27 mouse cellular contexts compared by ENCODE assay signal in genomic region chr17:5174426-5175020, GRCm38 (mm10).
DNase-seq lines count a peak whose midpoint lies in the region; ATAC-seq and TF ChIP-seq lines count a peak whose summit lies in the region.
"Had no signal": no experiment of that assay in that cellular context is flagged by ENCODE, and none has a peak within 500 bp of the region (broad histone marks: within the 10 kb centered on the region; RNA-seq: fewer than 3 reads in every experiment).

No protein-coding gene starts in this region.

- H3K4me2 ChIP-seq in hindbrain, embryonic 13.5 days = no peak overlapping the region
- no peak overlapping the region for H3K4me2 ChIP-seq in hindbrain, postnatal 0 days (ENCODE audit: low read depth, low read length)
- H3K4me2 ChIP-seq: embryonic facial prominence, embryonic 12.5 days; forebrain, embryonic 12.5 days; heart, embryonic 15.5 days; limb, embryonic 15.5 days; liver, embryonic 15.5 days; midbrain, embryonic 13.5 days; neural tube, embryonic 13.5 days had no signal

- TF ChIP-seq POLR2A in MEL (IDR thresholded peaks at IDR 0.05; ENCODE audit: control insufficient read depth in 1 of 2, insufficient read depth in 1 of 2, low read depth in 1 of 2, low read length in 2 of 2, poor library complexity in 1 of 2) = no peak

- WGBS in hindbrain, embryonic 13.5 days = 81% methylated on average over 6 of the region's 6 CpGs
- 81% methylated on average over 6 of the region's 6 CpGs for WGBS in hindbrain, postnatal 0 days

- peaks cover 69% of the 10 kb centered on the region for H3K4me1 ChIP-seq in hindbrain, embryonic 13.5 days (replicated peaks)
- H3K4me1 ChIP-seq in hindbrain, postnatal 0 days (ENCODE audit: insufficient read depth, low read length) = peaks cover 22% of the 10 kb centered on the region
- H3K4me1 ChIP-seq in MEL (ENCODE audit: control insufficient read depth in 1 of 2, insufficient read depth in 2 of 2, low read length in 2 of 2) = no peaks in the 10 kb centered on the region

- no peaks in the 10 kb centered on the region for H3K9me3 ChIP-seq in hindbrain, embryonic 13.5 days
- no peaks in the 10 kb centered on the region for H3K9me3 ChIP-seq in hindbrain, postnatal 0 days (ENCODE audit: low read length)
- H3K9me3 ChIP-seq in MEL (replicated peaks; ENCODE audit: insufficient read depth, low read length) = no peaks in the 10 kb centered on the region
- H3K9me3 ChIP-seq: embryonic facial prominence, embryonic 12.5 days; forebrain, embryonic 12.5 days; heart, embryonic 15.5 days; limb, embryonic 15.5 days; liver, embryonic 15.5 days; midbrain, embryonic 13.5 days; neural tube, embryonic 13.5 days had no signal

- ATAC-seq in hindbrain, embryonic 13.5 days (ENCODE audit: low FRiP score) = 0 out of 2 replicates have a peak, but pooled peaks have one; percentile 25
- ATAC-seq in hindbrain, postnatal 0 days = no peak
- peak; percentile 25 for ATAC-seq in inflammation-experienced regulatory T-cells, adult 6 months
- ATAC-seq in neutrophil, adult 5-6 weeks (ENCODE audit: extremely low read depth, insufficient number of reproducible peaks, low FRiP score, poor library complexity, severe bottlenecking) = peak; percentile 49
- ATAC-seq: midbrain, embryonic 13.5 days had no signal

- DNase-seq in hindbrain, postnatal 0 days (ENCODE audit: low spot score) = no peak
- DNase-seq in MEL (ENCODE audit: low read depth, low spot score) = peak; percentile 19
- DNase-seq in adrenal gland, postnatal 36 days = no peak
- DNase-seq in adipocyte (ENCODE audit: low spot score) = no peak
- no peak for DNase-seq in thymus, postnatal 0 days (ENCODE audit: low spot score)
- DNase-seq: adrenal gland, postnatal 25 days; cerebellum, adult 9-11 months; gastrocnemius, adult 2 months; heart, adult 2 months; heart, postnatal 4 days; kidney, adult 18-20 months; kidney, postnatal 4 days; left cerebral cortex, postnatal 4 days; right cerebral cortex, adult 18-20 months; right cerebral cortex, postnatal 4 days; thymus, adult 2 months had no signal

- H3K27me3 ChIP-seq in hindbrain, embryonic 13.5 days = no peaks in the 10 kb centered on the region
- no peaks in the 10 kb centered on the region for H3K27me3 ChIP-seq in hindbrain, postnatal 0 days (ENCODE audit: insufficient read depth, low read length)
- H3K27me3 ChIP-seq in MEL (ENCODE audit: control insufficient read depth in 1 of 2, insufficient read depth in 2 of 2, low read length in 2 of 2) = no peaks in the 10 kb centered on the region
- H3K27me3 ChIP-seq: embryonic facial prominence, embryonic 12.5 days; forebrain, embryonic 12.5 days; heart, embryonic 15.5 days; limb, embryonic 15.5 days; liver, embryonic 15.5 days; midbrain, embryonic 13.5 days; neural tube, embryonic 13.5 days had no signal

- H3K36me3 ChIP-seq in hindbrain, embryonic 13.5 days = no peaks in the 10 kb centered on the region
- no peaks in the 10 kb centered on the region for H3K36me3 ChIP-seq in hindbrain, postnatal 0 days (ENCODE audit: insufficient read depth, low read length)
- H3K36me3 ChIP-seq in MEL (ENCODE audit: control insufficient read depth in 1 of 2, insufficient read depth in 2 of 2, low read length in 2 of 2) = no peaks in the 10 kb centered on the region
- H3K36me3 ChIP-seq: embryonic facial prominence, embryonic 12.5 days; forebrain, embryonic 12.5 days; heart, embryonic 15.5 days; limb, embryonic 15.5 days; liver, embryonic 15.5 days; midbrain, embryonic 13.5 days; neural tube, embryonic 13.5 days had no signal

- TF ChIP-seq EP300 in MEL (IDR thresholded peaks at IDR 0.05; ENCODE audit: low read depth in 1 of 2, low read length in 2 of 2) = no peak

- no peak for TF ChIP-seq RAD21 in MEL (IDR thresholded peaks at IDR 0.05; ENCODE audit: low read depth, low read length)

- H3K79me2 ChIP-seq in MEL (ENCODE audit: control insufficient read depth, insufficient read depth, low read length, poor library complexity) = no peaks in the 10 kb centered on the region

- H3K4me3 ChIP-seq in hindbrain, embryonic 13.5 days = no peak overlapping the region
- no peak overlapping the region for H3K4me3 ChIP-seq in hindbrain, postnatal 0 days (ENCODE audit: low read length)
- no peak overlapping the region for H3K4me3 ChIP-seq in MEL (ENCODE audit: control insufficient read depth in 1 of 2, insufficient read depth in 1 of 2, low read depth in 2 of 2, low read length in 2 of 2)
- H3K4me3 ChIP-seq: embryonic facial prominence, embryonic 12.5 days; forebrain, embryonic 12.5 days; gastrocnemius, adult 2 months; heart, adult 2 months; heart, embryonic 15.5 days; left cerebral cortex, adult 2 months; limb, embryonic 15.5 days; liver, embryonic 15.5 days; midbrain, embryonic 13.5 days; neural tube, embryonic 13.5 days had no signal

- no peak for TF ChIP-seq CTCF in hindbrain, postnatal 0 days (IDR thresholded peaks at IDR 0.05; ENCODE audit: low read depth)
- TF ChIP-seq CTCF in MEL (IDR thresholded peaks at IDR 0.05 in 2 of 3, conservative IDR thresholded peaks at IDR 0.05 in 1 of 3; ENCODE audit: control insufficient read depth in 1 of 3, insufficient read depth in 1 of 3, low read depth in 2 of 3, low read length in 3 of 3, poor library complexity in 1 of 3, severe bottlenecking in 1 of 3) = no peak

- H3K27ac ChIP-seq in hindbrain, embryonic 13.5 days = no peak overlapping the region
- H3K27ac ChIP-seq in hindbrain, postnatal 0 days = no peak overlapping the region
- H3K27ac ChIP-seq in MEL (ENCODE audit: control insufficient read depth, low read depth, low read length) = no peak overlapping the region
- H3K27ac ChIP-seq: forebrain, embryonic 12.5 days; gastrocnemius, adult 2 months; heart, adult 2 months; heart, embryonic 15.5 days; limb, embryonic 15.5 days; liver, embryonic 15.5 days; midbrain, embryonic 13.5 days had no signal

- no peak overlapping the region for H3K9ac ChIP-seq in hindbrain, embryonic 13.5 days
- H3K9ac ChIP-seq in hindbrain, postnatal 0 days (replicated peaks; ENCODE audit: low read length) = no peak overlapping the region
- H3K9ac ChIP-seq in MEL (ENCODE audit: control insufficient read depth, low read depth, low read length, poor library complexity, severe bottlenecking) = no peak overlapping the region
- H3K9ac ChIP-seq: embryonic facial prominence, embryonic 12.5 days; forebrain, embryonic 12.5 days; heart, embryonic 15.5 days; limb, embryonic 15.5 days; liver, embryonic 15.5 days; midbrain, embryonic 13.5 days had no signal

TF ChIP-seq in MEL, 35 proteins besides CTCF, POLR2A, EP300 and RAD21:
- TF ChIP-seq USF1 (IDR thresholded peaks at IDR 0.05; ENCODE audit: low read depth, low read length) (no peak), SIN3A (IDR thresholded peaks at IDR 0.05; ENCODE audit: low read length) (no peak), HCFC1 (IDR thresholded peaks at IDR 0.05; ENCODE audit: low read depth, low read length) (no peak), KAT2A (conservative IDR thresholded peaks at IDR 0.05; ENCODE audit: low read depth, low read length) (no peak), ZC3H11A (IDR thresholded peaks at IDR 0.05; ENCODE audit: low read depth, low read length) (no peak), ETS1 (IDR thresholded peaks at IDR 0.05; ENCODE audit: low read depth, low read length) (0 out of 2 replicates have a peak, but pooled peaks have one; percentile 14), TCF12 (IDR thresholded peaks at IDR 0.05; ENCODE audit: low read depth, low read length) (no peak)
